Mouse (Mus musculus): ENCODE results near the gene Zdhhc6. TPM values are rescaled to one million over a fixed set of nuclear protein-coding genes. Genes with fewer than 3 reads are reported as not detected.
A peak's percentile ranks its signal among the peaks of the same experiment; 100 is the strongest.

Gene Zdhhc6
- polyA plus RNA-seq, 1 experiment from 2014 or later: 105 TPM

GRCm38 (mm10) chr19:55236026-55236425 is 79.8 kb downstream of the Zdhhc6 start:
- Histone ChIP-seq H3K9me3 (no peaks in the 10 kb centered on the region), H3K9ac (no peak overlapping the region), H3K4me2 (no peak overlapping the region), H3K4me3 (no peak overlapping the region), H3K27me3 (no peaks in the 10 kb centered on the region), H3K27ac (no peak overlapping the region), H3K36me3 (no peaks in the 10 kb centered on the region), H3K4me1 (0 out of 2 replicates have a peak, but pooled peaks cover 3% of the 10 kb centered on the region)
- ATAC-seq (ENCODE audit: borderline replicate concordance, extremely low read depth, low FRiP score, low TSS enrichment): no peak
- WGBS: 17% methylated on average over 2 of the region's 2 CpGs

DNA sequence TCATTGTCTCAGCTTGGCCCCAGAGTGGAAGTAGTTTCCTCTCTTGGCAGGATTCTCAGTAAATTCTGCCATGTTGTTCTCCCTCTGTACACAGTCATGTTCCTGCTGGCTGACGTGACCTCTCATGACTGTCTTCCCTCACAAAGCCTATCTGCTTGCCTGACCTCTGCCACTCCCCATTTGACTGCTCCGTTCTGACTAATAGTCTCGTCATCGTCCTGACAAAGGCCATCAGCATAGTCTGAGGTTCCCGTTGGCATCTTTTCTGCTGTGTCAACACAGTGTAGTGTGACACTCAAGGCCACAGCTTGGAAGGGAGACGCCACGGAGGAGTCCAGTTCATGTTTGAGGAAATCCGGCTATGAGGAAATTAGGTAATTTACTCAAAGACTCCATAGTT is 83.7 kb downstream of the Zdhhc6 start:
- Histone ChIP-seq H3K36me3 (no peaks in the 10 kb centered on the region), H3K27me3 (no peaks in the 10 kb centered on the region), H3K4me1 (0 out of 2 replicates have a peak, but pooled peaks cover 3% of the 10 kb centered on the region), H3K4me3 (no peak overlapping the region), H3K9ac (no peak overlapping the region), H3K27ac (no peak overlapping the region), H3K9me3 (no peaks in the 10 kb centered on the region), H3K4me2 (no peak overlapping the region)
- WGBS: 33% methylated on average over 8 of the region's 8 CpGs
- ATAC-seq (ENCODE audit: borderline replicate concordance, extremely low read depth, low FRiP score, low TSS enrichment): peak; percentile 55; the same call in 1 of the 2 replicates

- no peak overlapping the region for H3K4me2 ChIP-seq
- no peak for ATAC-seq (ENCODE audit: borderline replicate concordance, extremely low read depth, low FRiP score, low TSS enrichment)
- H3K27me3 ChIP-seq: no peaks in the 10 kb centered on the region
- H3K4me1 ChIP-seq: 0 out of 2 replicates have a peak, but pooled peaks cover 3% of the 10 kb centered on the region
- H3K36me3 ChIP-seq: no peaks in the 10 kb centered on the region
- H3K9ac ChIP-seq: no peak overlapping the region
- H3K27ac ChIP-seq: no peak overlapping the region
- H3K4me3 ChIP-seq: no peak overlapping the region
- 67% methylated on average over 10 of the region's 10 CpGs for WGBS
- no peaks in the 10 kb centered on the region for H3K9me3 ChIP-seq
Measured at GRCm38 (mm10) chr19:55231081-55231480, 84.8 kb downstream of the Zdhhc6 start.

DNA sequence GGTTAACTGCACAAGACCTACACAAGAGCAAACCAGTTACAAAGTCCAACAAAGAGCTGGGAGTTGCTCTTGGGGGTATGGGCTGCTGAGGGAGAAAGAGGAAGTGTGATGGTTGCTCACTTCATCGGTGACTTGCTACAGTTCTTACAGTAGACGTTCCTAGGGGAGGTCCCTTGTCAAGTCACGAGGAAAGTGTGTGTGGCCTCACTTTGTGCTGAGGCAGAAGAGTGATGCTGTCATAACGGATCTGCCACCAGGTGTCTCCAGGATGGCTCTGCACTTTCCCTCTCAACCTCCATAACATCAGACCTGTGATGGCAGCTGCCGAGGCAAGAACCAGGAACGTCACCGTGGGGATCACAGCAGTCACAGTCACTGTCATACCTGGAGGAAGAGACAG is 88.7 kb downstream of the Zdhhc6 start:
- no peak overlapping the region for H3K27ac ChIP-seq
- H3K9me3 ChIP-seq: no peaks in the 10 kb centered on the region
- no peak overlapping the region for H3K4me2 ChIP-seq
- H3K4me3 ChIP-seq: no peak overlapping the region
- no peak for ATAC-seq (ENCODE audit: borderline replicate concordance, extremely low read depth, low FRiP score, low TSS enrichment)
- 0 out of 2 replicates have a peak, but pooled peaks cover under 1% of the 10 kb centered on the region for H3K4me1 ChIP-seq
- no peaks in the 10 kb centered on the region for H3K27me3 ChIP-seq
- H3K9ac ChIP-seq: no peak overlapping the region
- 75% methylated on average over 7 of the region's 7 CpGs for WGBS
- H3K36me3 ChIP-seq: no peaks in the 10 kb centered on the region

DNA sequence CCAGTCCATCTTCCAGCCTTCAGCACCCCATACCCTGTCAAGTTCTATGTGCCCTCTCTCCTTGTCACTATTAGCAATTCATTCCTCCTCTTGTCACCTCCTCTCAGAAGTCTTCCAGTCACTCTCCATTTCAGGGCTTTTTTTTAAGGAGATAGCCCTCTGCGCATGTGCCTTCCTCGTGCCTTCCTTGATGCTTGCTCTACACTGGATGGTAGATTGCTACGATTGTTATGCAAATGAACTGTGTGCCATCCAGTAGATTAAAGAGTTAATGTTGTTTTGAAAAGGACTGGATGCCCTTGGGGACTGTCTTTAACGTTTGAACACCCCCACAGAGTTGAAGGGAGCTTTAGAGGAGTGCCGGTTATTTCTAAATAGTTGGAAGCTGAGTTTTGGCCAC is 89.2 kb downstream of the Zdhhc6 start:
- H3K4me3 ChIP-seq: no peak overlapping the region
- H3K4me2 ChIP-seq: no peak overlapping the region
- H3K36me3 ChIP-seq: no peaks in the 10 kb centered on the region
- H3K27me3 ChIP-seq: no peaks in the 10 kb centered on the region
- no peak overlapping the region for H3K9ac ChIP-seq
- 71% methylated on average over 5 of the region's 5 CpGs for WGBS
- H3K9me3 ChIP-seq: no peaks in the 10 kb centered on the region
- no peak for ATAC-seq (ENCODE audit: borderline replicate concordance, extremely low read depth, low FRiP score, low TSS enrichment)
- no peak overlapping the region for H3K27ac ChIP-seq
- H3K4me1 ChIP-seq: no peaks in the 10 kb centered on the region

- no peaks in the 10 kb centered on the region for H3K9me3 ChIP-seq
- ATAC-seq (ENCODE audit: borderline replicate concordance, extremely low read depth, low FRiP score, low TSS enrichment): no peak
Measured at GRCm38 (mm10) chr19:55222268-55222667, 93.6 kb downstream of the Zdhhc6 start.

More at GRCm38 (mm10) chr19:55222268-55222667, 93.6 kb downstream of the Zdhhc6 start:
- Histone ChIP-seq H3K36me3 (no peaks in the 10 kb centered on the region), H3K9ac (no peak overlapping the region), H3K4me3 (no peak overlapping the region), H3K4me2 (no peak overlapping the region), H3K27ac (no peak overlapping the region), H3K4me1 (peaks cover 21% of the 10 kb centered on the region), H3K27me3 (no peaks in the 10 kb centered on the region)
- WGBS: 87% methylated on average over 9 of the region's 9 CpGs

Other genes with a start within 250 kb of the Zdhhc6 start
- 28.7 and 29.2 TPM in 2 replicates for gene Gpam, start 188.8 kb downstream of the Zdhhc6 start, polyA plus RNA-seq (2015; fragmentation: Nextera tagmentation; extraction: Ambion mirVana)
- 0.15 TPM in 1 of 2 replicates, not detected in the other for gene Tectb, start 135.3 kb downstream of the Zdhhc6 start, polyA plus RNA-seq (2015; fragmentation: Nextera tagmentation; extraction: Ambion mirVana)
- gene Gucy2g, start 74.8 kb downstream of the Zdhhc6 start, polyA plus RNA-seq (2015; fragmentation: Nextera tagmentation; extraction: Ambion mirVana): 0.05 TPM in 1 of 2 replicates, not detected in the other
- gene Acsl5, start 64.1 kb downstream of the Zdhhc6 start, polyA plus RNA-seq (2015; fragmentation: Nextera tagmentation; extraction: Ambion mirVana): 81.8 and 83.7 TPM in 2 replicates
- 25.0 and 27.8 TPM in 2 replicates for gene Vti1a, start 263 bp upstream of the Zdhhc6 start, polyA plus RNA-seq (2015; fragmentation: Nextera tagmentation; extraction: Ambion mirVana)

Measured in lung, embryonic 15.5 days (tissue).